Mouse (Mus musculus) kidney, postnatal 0 days (tissue): Measurements from ENCODE around the gene Nol3. TPM values are rescaled to one million over a fixed set of nuclear protein-coding genes. Genes with fewer than 3 reads are reported as not detected.

Source experiments
- ATAC-seq: fragments of 200-750 bp; cut with Nextera tagmentation; replicated peaks from 2 replicates; pipeline ENCODE4 v1.8.0; 2017; ENCODE audit warnings: low read depth, moderate number of reproducible peaks, moderate TSS enrichment, moderate library complexity; ENCODE audit not compliant: low FRiP score
- DNase-seq: peaks from one replicate; pipeline ENCODE4 v3.0.0-alpha.2; 2016; ENCODE audit warnings: low spot score
- H3K27ac ChIP-seq: fragments of 300-500 bp; sonication (generic); 2 replicates; pipeline ENCODE4 v1.5.1; 2014; ENCODE audit warnings: mild to moderate bottlenecking
- H3K27me3 ChIP-seq: fragments of 300-500 bp; sonication (generic); 2 replicates; pipeline ENCODE4 v1.6.1; 2014; ENCODE audit warnings: low read length, mixed read lengths; ENCODE audit not compliant: insufficient read depth
- H3K36me3 ChIP-seq: fragments of 300-500 bp; sonication (generic); 2 replicates; pipeline ENCODE4 v1.6.1; 2014; ENCODE audit warnings: low read length, mixed read lengths; ENCODE audit not compliant: insufficient read depth
- H3K4me1 ChIP-seq: fragments of 300-500 bp; sonication (generic); replicated peaks from 2 replicates; pipeline ENCODE4 v1.6.1; 2014; ENCODE audit warnings: antibody characterized with exemption, low read length, mixed read lengths; ENCODE audit not compliant: insufficient read depth
- H3K4me2 ChIP-seq: fragments of 300-500 bp; sonication (generic); 2 replicates; pipeline ENCODE4 v1.6.1; 2014; ENCODE audit warnings: mild to moderate bottlenecking, low read length, moderate library complexity, mixed read lengths
- H3K4me3 ChIP-seq: fragments of 300-500 bp; sonication (generic); replicated peaks from 2 replicates; pipeline ENCODE4 v1.5.1; 2014; ENCODE audit warnings: low read depth, low read length
- H3K9ac ChIP-seq: fragments of 300-500 bp; sonication (generic); 2 replicates; pipeline ENCODE4 v1.6.1; 2014; ENCODE audit warnings: low read depth, low read length
- H3K9me3 ChIP-seq: fragments of 300-500 bp; sonication (generic); replicated peaks from 2 replicates; pipeline ENCODE4 v1.6.1; 2016; ENCODE audit warnings: low read length, inconsistent platforms, mixed read lengths
- CTCF ChIP-seq: IDR thresholded peaks from 2 replicates; pipeline ENCODE4 v1.5.1; 2016; ENCODE audit warnings: antibody characterized with exemption, low read depth, mild to moderate bottlenecking, moderate library complexity
- WGBS: fragments of 180-500 bp; shearing (Covaris S2); extraction: QIAGEN DNeasy Blood & Tissue Kit; methylation state at CpG from one replicate; pipeline ENCODE4 v1.1.7; 2014; 5-methylcytosine and 5-hydroxymethylcytosine counted together
- polyA plus RNA-seq: library from polyadenylated mRNA; unstranded; fragments of >200 nt; fragmentation: Nextera tagmentation; extraction: Ambion mirVana; gene quantifications from 2 replicates; pipeline ENCODE4 v1.2.1, GENCODE M21; 2015

The Nol3 gene
- polyA plus RNA-seq, 1 experiment from 2014 or later = 0.29 TPM

- H3K9ac ChIP-seq = peak within 1 kb of the TSS; percentile 62
- peaks cover 12% of the 10 kb centered on the region; the same call in 1 of the 2 replicates for H3K4me1 ChIP-seq
- H3K27me3 ChIP-seq = no peaks in the 10 kb centered on the region
- peak within 1 kb of the TSS; percentile 37 for H3K4me3 ChIP-seq
- no peaks in the 10 kb centered on the region for H3K9me3 ChIP-seq
- ATAC-seq (peak; percentile 90), DNase-seq (peak; percentile 63)
- H3K36me3 ChIP-seq = peaks cover 39% of the 10 kb centered on the region
- H3K27ac ChIP-seq = peak within 1 kb of the TSS; percentile 84
- 6% methylated on average over 29 of the region's 30 CpGs for WGBS
- H3K4me2 ChIP-seq = peak within 1 kb of the TSS; percentile 75
- peak; percentile 26; the same call in 1 of the 2 replicates for TF ChIP-seq CTCF
Observed at GRCm38 (mm10) chr8:105305211-105306145, 29.5 kb downstream of the Nol3 start, which contains the start of gene Elmo3. TSS of gene Elmo3 (plus strand) at chr8:105305601.

GRCm38 (mm10) chr8:105306146-105306691 is 30.3 kb downstream of the Nol3 start:
- Histone ChIP-seq H3K9ac (peak overlapping the region; percentile 62), H3K4me1 (peaks cover 12% of the 10 kb centered on the region; the same call in 1 of the 2 replicates), H3K4me2 (peak overlapping the region; percentile 75), H3K27ac (peak overlapping the region; percentile 84), H3K4me3 (peak overlapping the region; percentile 37), H3K27me3 (no peaks in the 10 kb centered on the region), H3K36me3 (peaks cover 32% of the 10 kb centered on the region), H3K9me3 (no peaks in the 10 kb centered on the region)
- ATAC-seq (peak; percentile 14), DNase-seq (peak; percentile 37)
- no peak for TF ChIP-seq CTCF
- 35% methylated on average over 5 of the region's 5 CpGs for WGBS

- Histone ChIP-seq H3K4me3 (no peak overlapping the region), H3K4me2 (no peak overlapping the region)
- 94% methylated on average over 13 of the region's 13 CpGs for WGBS
Observed at GRCm38 (mm10) chr8:105307670-105308069, 31.7 kb downstream of the Nol3 start.

GRCm38 (mm10) chr8:105308428-105308827 is 32.5 kb downstream of the Nol3 start:
- Histone ChIP-seq H3K4me1 (peaks cover 12% of the 10 kb centered on the region; the same call in 1 of the 2 replicates), H3K27ac (no peak overlapping the region), H3K9ac (no peak overlapping the region), H3K36me3 (peaks cover 30% of the 10 kb centered on the region), H3K9me3 (no peaks in the 10 kb centered on the region), H3K4me2 (no peak overlapping the region), H3K27me3 (no peaks in the 10 kb centered on the region), H3K4me3 (no peak overlapping the region)
- TF ChIP-seq CTCF = no peak
- 96% methylated on average over 10 of the region's 10 CpGs for WGBS
- ATAC-seq (no peak), DNase-seq (no peak)

More at GRCm38 (mm10) chr8:105307670-105308069, 31.7 kb downstream of the Nol3 start:
- no peak for DNase-seq
- Histone ChIP-seq H3K27me3 (no peaks in the 10 kb centered on the region), H3K4me1 (peaks cover 12% of the 10 kb centered on the region; the same call in 1 of the 2 replicates), H3K9ac (no peak overlapping the region), H3K9me3 (no peaks in the 10 kb centered on the region), H3K36me3 (peaks cover 30% of the 10 kb centered on the region; the same call in 1 of the 2 replicates), H3K27ac (no peak overlapping the region)
- no peak for ATAC-seq
- TF ChIP-seq CTCF = no peak

GRCm38 (mm10) chr8:105309142-105309847 is 33.4 kb downstream of the Nol3 start:
- Histone ChIP-seq H3K27ac (no peak overlapping the region), H3K36me3 (peaks cover 29% of the 10 kb centered on the region), H3K9me3 (no peaks in the 10 kb centered on the region), H3K4me2 (no peak overlapping the region), H3K27me3 (no peaks in the 10 kb centered on the region), H3K4me3 (no peak overlapping the region), H3K9ac (no peak overlapping the region), H3K4me1 (peaks cover 12% of the 10 kb centered on the region; the same call in 1 of the 2 replicates)
- no peak for ATAC-seq
- no peak for DNase-seq
- TF ChIP-seq CTCF = no peak
- 71% methylated on average over 15 of the region's 15 CpGs for WGBS

- DNase-seq (no peak), ATAC-seq (no peak)
- H3K9me3 ChIP-seq = no peaks in the 10 kb centered on the region
- H3K4me1 ChIP-seq = peaks cover 12% of the 10 kb centered on the region; the same call in 1 of the 2 replicates
- no peaks in the 10 kb centered on the region for H3K27me3 ChIP-seq
- H3K9ac ChIP-seq = no peak overlapping the region
- H3K4me2 ChIP-seq = no peak overlapping the region
- H3K4me3 ChIP-seq = no peak overlapping the region
- no peak overlapping the region for H3K27ac ChIP-seq
- WGBS = 82% methylated on average over 8 of the region's 8 CpGs
- no peak for TF ChIP-seq CTCF
- peaks cover 34% of the 10 kb centered on the region for H3K36me3 ChIP-seq
Observed at GRCm38 (mm10) chr8:105310118-105310517, 34.2 kb downstream of the Nol3 start.
